Mouse (Mus musculus) limb, embryonic 12.5 days (tissue): Measurements from ENCODE around the gene 4930402F06Rik. TPM values are rescaled to one million over a fixed set of nuclear protein-coding genes. Genes with fewer than 3 reads are reported as not detected.

Experiments used
- ATAC-seq: fragments of 200-750 bp; cut with Nextera tagmentation; 2 replicates; pipeline ENCODE4 v1.8.0; 2017; ENCODE audit warnings: low read depth, moderate TSS enrichment; ENCODE audit not compliant: insufficient number of reproducible peaks, insufficient read depth, low FRiP score, low TSS enrichment
- H3K27ac ChIP-seq: fragments of 300-500 bp; sonication (generic); 2 replicates; pipeline ENCODE4 v1.5.1; 2016; ENCODE audit warnings: mild to moderate bottlenecking, moderate library complexity
- H3K27me3 ChIP-seq: fragments of 300-500 bp; sonication (generic); 2 replicates; pipeline ENCODE4 v1.6.1; 2016; ENCODE audit warnings: mild to moderate bottlenecking, moderate library complexity
- H3K36me3 ChIP-seq: fragments of 300-500 bp; sonication (generic); 2 replicates; pipeline ENCODE4 v1.6.1; 2016; ENCODE audit warnings: mild to moderate bottlenecking, moderate library complexity
- H3K4me1 ChIP-seq: fragments of 300-500 bp; sonication (generic); replicated peaks from 2 replicates; pipeline ENCODE4 v1.6.1; 2016
- H3K4me2 ChIP-seq: fragments of 300-500 bp; sonication (generic); 2 replicates; pipeline ENCODE4 v1.6.1; 2016; ENCODE audit warnings: mild to moderate bottlenecking, moderate library complexity
- H3K4me3 ChIP-seq: fragments of 300-500 bp; sonication (generic); replicated peaks from 2 replicates; pipeline ENCODE4 v1.5.1; 2016; ENCODE audit warnings: mild to moderate bottlenecking
- H3K9ac ChIP-seq: fragments of 300-500 bp; sonication (generic); replicated peaks from 2 replicates; pipeline ENCODE4 v1.6.1; 2016; ENCODE audit warnings: mild to moderate bottlenecking, moderate library complexity
- H3K9me3 ChIP-seq: fragments of 300-500 bp; sonication (generic); 2 replicates; pipeline ENCODE4 v1.6.1; 2016; ENCODE audit warnings: mild to moderate bottlenecking, moderate library complexity
- WGBS: fragments of 180-500 bp; shearing (Covaris S2); methylation state at CpG from one replicate; pipeline ENCODE4 v1.1.7; 2016; 5-methylcytosine and 5-hydroxymethylcytosine counted together
- polyA plus RNA-seq: library from polyadenylated mRNA; unstranded; fragments of >200 nt; fragmentation: Nextera tagmentation; extraction: Ambion mirVana; gene quantifications from 2 replicates; pipeline ENCODE4 v1.2.1, GENCODE M21; 2016

4930402F06Rik gene
- polyA plus RNA-seq, 1 experiment from 2014 or later = not detected

GRCm38 (mm10) chr2:35325930-35326329, 71.0 kb downstream of the 4930402F06Rik start:
- no peak overlapping the region for H3K9ac ChIP-seq
- H3K9me3 ChIP-seq = no peaks in the 10 kb centered on the region
- H3K4me2 ChIP-seq = no peak overlapping the region
- peaks cover 3% of the 10 kb centered on the region; the same call in 1 of the 2 replicates for H3K27me3 ChIP-seq
- WGBS = 68% methylated on average over 10 of the region's 10 CpGs
- no peak overlapping the region for H3K27ac ChIP-seq
- ATAC-seq = no peak
- no peak overlapping the region for H3K4me3 ChIP-seq
- H3K4me1 ChIP-seq = no peaks in the 10 kb centered on the region
- 0 out of 2 replicates have a peak, but pooled peaks cover 3% of the 10 kb centered on the region for H3K36me3 ChIP-seq

Other genes starting within 250 kb of the 4930402F06Rik start
- gene Rab14, start 196.1 kb downstream of the 4930402F06Rik start, polyA plus RNA-seq = 270 and 291 TPM in 2 replicates
- gene Gsn, start 140.8 kb downstream of the 4930402F06Rik start, polyA plus RNA-seq = 45.2 and 52.5 TPM in 2 replicates
- 12.2 and 12.7 TPM in 2 replicates for gene Stom, start 60.2 kb downstream of the 4930402F06Rik start, polyA plus RNA-seq
- gene 4930568D16Rik, start 29.4 kb downstream of the 4930402F06Rik start, polyA plus RNA-seq = not detected in 2 replicates
- gene Ggta1, start 66.1 kb upstream of the 4930402F06Rik start, polyA plus RNA-seq = 7.8 and 8.8 TPM in 2 replicates
- 65.7 and 72.3 TPM in 2 replicates for gene Dab2ip, start 161.1 kb upstream of the 4930402F06Rik start, polyA plus RNA-seq